Mouse (Mus musculus): Measurements from ENCODE around the gene Slc25a40.

Gene Slc25a40

GRCm38 (mm10) chr5:8422157-8422931 is at the start of gene Slc25a40, which contains the start of gene Dbf4:
Gene Slc25a40 (plus strand): TSS chr5:8422850.
Gene Dbf4 (minus strand): TSS chr5:8422716.
- peak; percentile 90 for DNase-seq

- no peak for DNase-seq
These were observed 49.2 kb upstream of the Slc25a40 start for GRCm38 (mm10) chr5:8373415-8373814.

- DNase-seq, result no peak
These were observed 48.2 kb upstream of the Slc25a40 start for GRCm38 (mm10) chr5:8374297-8374906.

DNA sequence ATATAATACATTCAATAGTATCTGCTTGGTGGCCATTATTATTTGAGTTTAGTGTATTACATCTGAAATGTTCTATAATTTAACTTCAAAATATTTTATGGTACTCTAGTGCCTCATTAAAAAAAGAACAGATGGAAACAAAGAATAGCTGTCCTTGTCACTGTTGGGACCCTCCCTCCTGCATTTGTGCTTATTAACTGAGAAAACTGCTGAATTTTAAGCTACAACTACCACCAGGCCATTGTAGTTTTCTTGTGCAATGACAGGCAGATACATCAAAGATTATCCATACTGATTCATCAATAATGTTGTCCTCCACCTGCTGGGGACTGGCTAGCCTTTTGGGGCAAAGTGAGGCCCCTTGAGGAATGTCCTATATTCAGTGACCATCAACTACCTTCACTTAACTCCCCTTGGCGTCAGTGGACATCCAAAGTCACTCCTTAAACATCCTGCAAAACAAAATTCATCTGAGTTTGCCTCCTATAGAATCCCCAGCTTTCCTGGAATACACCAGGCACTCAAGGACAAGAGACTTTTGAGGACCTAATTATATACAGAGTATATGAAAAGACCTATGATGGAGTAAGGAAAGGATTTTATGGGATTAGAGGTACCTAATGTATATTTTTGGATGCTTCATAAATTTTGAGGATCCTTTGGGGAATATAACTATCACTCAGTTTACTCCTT is 28.6 kb upstream of the Slc25a40 start:
- no peak for DNase-seq

DNA sequence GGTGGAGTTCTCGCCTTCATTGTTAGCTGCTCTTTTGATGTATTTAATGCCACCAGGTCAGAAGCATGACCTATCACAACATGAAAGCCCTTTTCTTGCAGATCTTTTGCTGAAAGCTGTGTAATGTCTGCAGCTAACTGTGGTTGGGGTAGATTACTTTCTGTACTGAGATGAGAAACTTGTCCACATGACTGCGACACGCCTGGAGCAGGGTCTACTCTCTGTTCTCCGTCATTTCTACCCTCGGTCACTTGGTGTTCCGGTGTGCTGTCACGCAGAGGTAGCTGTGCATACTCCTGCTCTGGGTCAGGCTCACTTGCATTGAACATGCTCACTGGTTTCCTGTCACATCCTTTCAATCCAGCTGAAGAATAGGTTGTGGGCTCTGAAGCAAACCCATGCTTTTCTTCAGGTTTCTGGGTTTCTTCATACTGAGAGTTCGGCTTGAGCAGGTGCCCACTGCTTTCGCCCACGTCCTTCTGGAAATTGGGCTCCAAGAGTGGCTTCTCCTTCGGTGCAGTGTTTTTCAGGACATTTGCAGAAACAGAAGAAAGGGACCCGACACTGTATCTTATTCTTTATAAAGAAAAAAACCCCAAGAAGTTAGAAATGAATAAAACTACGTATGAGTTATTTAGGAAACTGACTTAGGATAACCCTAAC is 24.9 kb upstream of the Slc25a40 start:
- no peak for DNase-seq

DNA sequence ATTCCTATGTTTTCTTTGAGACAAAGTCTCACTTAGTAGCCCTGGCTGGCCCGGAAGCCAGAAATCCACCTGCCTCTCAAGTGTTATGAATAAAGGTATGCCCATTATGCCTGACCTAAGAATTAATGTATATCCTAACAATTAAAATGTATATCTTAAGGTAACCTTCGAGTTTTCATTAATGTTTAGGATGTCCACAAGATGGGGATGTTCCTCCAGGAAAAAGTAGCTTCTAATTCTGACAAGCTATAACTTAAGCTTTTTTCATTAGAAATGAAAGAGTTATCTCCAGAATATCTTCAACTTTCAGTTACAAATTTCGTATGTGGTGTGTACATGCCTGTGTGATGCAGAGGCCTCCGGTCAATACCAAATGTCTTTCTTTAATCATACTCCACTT is 13.9 kb upstream of the Slc25a40 start:
- DNase-seq, result no peak

- no peak for DNase-seq
These were observed 5.8 kb upstream of the Slc25a40 start for GRCm38 (mm10) chr5:8416683-8417413.

DNA sequence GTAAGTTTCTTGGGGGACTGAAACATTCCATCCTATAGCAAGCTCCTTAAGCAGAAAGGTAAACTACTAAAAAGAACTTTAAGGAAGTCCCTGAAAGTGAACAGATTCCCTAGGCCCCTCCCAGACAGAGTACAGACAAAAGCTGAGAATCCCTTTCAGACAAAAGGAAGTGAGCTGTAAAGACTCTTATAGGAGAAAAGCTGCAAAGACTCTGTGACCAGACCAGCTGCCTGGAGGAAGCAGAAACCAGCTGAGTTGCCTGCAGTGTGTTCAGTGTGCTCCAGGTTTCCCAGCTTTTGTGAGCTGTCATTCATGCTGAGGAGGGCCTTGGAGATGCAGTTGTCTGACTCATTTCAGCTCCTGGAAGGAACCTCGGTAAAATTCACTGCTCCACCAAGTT is 5.2 kb upstream of the Slc25a40 start:
- no peak for DNase-seq

DNA sequence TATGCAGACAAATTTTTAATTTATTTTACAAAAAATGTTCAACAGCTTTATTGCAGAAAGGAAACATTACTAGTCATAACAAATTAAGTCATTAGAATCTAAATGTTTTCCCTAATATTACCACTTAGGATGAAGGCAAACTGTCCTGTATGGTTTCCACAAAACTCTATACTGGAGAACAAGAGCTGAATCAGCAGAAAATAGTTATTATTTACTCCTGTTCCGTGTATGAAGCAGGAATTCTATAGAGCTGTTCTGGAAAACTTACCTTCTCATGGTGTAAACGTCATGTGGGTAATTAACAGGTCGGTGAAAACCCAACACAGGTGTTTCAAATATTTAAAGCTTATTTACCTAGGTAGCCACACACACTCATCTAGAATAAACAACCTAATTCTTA is 1.2 kb upstream of the Slc25a40 start:
- no peak for DNase-seq

DNA sequence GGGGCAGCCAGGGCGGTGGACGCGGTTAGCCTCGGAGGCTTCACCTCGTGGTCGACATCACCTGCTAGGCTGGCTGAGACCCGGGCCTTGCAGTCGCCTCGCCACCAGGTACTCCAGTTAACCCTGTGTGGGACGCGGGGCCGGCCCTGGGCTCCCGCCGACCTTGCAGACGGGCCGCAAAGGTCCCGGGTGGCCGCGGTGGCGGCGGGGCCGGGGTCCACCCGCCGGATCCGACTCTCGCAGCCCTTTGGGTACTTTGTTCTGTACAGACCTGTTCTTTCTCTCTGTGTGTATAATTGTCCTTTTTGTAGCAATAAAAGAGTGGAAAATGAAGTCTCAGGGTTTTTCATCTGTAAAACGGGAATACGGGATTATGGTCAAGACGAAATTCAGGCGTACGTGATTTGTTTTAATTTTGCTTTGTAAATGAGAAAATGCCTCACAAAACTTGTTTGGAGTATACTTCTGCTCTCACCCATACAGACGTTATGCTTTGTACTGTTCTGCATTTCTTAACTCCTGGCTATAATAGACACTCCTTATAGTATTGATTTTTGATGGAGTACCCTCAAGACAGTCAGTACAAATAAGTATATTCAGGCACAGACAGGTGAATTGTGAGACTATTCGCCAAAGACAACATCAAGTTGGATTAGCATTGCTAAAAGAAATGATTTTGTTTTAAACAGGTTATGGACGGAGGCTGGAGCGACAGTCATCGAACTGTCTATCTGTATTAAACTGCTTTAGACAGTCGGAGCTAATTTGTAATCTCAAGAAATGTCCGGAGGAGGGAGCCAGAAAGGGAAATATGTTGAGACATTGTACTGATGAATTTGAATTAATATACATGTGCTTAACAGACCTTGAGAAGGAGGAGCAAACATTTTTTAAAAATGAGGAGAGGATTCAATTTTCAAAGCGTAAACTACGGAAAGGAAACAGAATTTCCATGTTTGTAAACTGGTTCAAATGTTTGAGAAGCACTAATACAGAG is 580 bp downstream of the Slc25a40 start:
- DNase-seq, result no peak

- no peak for DNase-seq
These were observed 1.5 kb downstream of the Slc25a40 start for GRCm38 (mm10) chr5:8424116-8424515.

DNA sequence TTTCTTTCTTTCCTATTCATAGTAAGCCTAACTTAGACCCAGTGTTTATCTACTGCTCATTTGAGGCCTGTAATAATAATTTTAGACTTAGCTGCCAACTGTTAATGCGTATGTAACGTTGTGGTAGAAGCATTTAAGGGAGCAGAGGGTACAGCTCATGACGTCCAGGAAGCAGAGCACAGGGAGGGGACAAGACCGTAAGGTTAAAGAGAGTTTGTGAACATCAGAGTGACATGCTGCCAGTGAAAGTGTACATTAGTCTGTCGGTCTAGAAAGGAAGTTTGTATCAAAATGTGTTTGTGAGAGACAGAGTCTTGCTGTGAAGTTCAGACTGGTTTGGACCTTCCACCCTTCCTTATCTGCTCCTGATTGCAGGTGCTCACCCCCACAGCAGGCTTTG is 3.2 kb downstream of the Slc25a40 start:
- no peak for DNase-seq

DNA sequence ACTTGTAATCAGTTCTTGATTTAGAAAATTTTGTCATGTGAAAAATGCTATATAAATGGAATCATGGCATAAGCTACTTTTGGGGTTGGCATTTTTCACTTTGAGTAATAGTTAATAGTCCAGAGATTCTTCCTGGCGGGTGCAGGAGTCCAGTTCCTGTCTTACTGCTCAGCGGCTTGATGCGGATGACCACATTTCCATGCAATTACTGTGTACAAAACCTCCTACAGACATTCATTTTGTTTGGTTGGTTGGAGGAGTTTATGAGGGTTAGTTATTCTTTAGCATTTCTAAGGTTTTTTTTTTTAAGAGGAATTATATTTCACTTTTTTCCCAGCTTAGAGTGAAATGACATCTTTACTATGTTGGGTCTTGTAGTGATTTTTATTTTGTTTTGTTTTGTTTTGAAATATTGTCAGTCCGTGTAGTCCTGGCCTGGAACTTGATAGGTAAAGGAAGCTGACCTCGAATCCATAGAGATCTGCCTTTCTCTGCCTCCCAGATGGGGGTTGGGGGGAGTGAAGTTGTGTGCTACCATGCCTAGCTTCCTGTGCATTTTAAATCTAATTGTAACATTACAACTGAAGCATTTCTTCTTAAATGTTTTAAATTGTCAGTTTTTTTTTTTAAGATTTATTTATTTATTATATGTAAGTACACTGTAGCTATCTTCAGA is 15.0 kb downstream of the Slc25a40 start:
- no peak for DNase-seq

- no peak for DNase-seq
These were observed 16.4 kb downstream of the Slc25a40 start for GRCm38 (mm10) chr5:8439095-8439494.

DNA sequence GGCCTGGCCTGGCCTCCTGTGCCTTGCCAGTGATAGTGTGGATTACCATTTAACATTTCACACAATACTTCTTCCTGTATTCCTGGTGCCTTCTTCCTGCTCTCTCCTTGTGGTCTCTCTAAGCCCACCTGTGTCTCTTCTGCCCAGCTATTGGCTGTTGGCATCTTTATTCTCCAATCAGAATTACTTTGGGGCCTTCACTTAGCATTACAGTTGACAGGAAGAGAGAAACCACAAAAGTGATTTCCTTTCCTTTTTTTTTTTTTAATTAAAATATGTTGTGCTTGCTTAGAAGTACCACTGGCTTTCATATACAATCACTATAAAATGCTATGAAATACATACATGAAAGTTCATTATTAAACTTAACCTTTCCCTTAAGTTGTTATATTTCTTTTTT is 32.9 kb downstream of the Slc25a40 start:
- no peak for DNase-seq

DNA sequence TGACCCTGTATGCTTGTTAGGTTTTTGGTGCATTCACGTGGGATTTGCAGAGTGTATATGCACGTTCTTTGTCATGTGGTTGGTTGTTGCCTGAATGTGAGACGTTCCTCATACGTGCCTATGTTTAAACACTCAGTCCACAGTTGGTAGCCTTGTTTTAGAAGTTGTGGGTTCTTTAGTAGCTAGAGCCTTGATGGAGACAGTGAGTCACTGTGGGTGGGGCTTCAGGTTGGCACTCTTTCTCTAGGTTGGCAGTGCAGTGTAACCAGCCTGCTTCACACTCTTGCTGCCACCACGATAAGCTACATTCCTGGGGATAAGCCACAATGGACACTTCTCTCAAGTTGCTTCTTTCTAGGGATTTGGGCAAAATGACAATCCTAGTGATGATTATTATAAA is 33.9 kb downstream of the Slc25a40 start:
- DNase-seq, result no peak

DNA sequence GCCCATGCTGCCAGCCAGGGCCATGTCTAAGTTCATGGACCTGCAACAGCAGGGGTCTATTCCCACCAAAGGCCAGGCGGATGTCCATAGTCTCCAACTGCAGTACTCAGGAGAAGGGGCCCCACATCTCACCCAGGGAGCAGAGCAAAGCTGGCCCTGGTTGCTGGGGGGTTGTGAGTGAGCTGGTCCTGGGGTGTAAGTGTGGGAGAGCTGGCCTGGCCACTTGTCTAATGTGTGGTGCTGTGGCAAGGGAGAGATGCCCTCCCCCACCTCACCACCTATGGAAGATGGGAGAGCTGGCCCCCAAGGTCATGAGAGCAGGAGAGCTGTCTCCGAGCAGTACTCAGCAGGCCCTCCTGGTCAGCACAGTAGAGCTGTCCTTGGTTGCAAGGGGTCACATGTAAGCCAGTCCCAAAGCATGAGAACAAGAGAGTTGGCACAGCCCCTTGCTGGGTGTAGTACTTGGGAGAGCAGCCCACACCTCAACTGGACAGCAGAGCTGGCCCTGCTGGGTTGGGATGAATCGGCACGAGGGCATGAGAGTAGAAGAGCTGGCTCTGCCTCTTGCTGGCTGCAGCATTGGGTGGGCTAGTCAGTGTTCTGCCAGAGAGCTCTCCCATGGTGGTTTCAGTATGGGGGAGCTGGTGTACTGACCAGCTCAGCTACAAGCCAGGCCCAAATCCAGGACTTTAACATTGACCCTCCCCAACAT is 65.5 kb downstream of the Slc25a40 start:
- DNase-seq, result no peak

GRCm38 (mm10) chr5:8488701-8489297 is 66.1 kb downstream of the Slc25a40 start:
- no peak for DNase-seq

DNA sequence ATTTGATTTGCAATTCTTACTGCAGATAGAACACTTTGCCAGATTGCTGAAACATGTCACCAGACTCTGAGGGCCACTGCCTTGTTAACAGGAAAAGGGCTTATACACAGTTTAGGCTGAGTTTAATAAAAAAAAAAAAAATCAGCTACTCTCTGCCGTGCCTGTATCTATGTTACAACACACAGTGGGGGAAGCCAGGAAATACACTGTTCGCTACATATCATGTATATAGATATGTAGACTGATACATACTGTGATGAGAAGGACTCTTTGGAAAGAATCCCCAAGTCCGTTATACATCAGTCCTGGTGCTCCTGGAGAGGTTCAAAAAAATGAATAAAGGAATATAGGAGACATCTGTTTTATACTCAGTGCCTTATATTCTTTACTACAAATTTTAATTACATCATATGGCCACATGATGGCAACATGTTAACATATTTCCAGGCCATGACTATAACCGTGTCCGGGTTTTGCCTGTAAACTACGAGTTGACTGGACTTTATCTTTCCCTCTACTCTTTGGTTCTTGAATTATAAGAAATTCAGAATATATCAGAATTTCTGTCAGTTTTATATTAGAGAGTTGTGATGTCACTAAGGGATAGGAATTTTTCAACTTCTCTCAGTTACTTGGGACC is 66.9 kb downstream of the Slc25a40 start:
- no peak for DNase-seq

All from kidney, adult 11 months (tissue).